Mouse (Mus musculus) adrenal gland (tissue): ENCODE measurements around the gene Irf2.

Experiments
- intact Hi-C: fragments of 180-260 bp; cut with DNase I; formaldehyde crosslinking; loops from one replicate; pipeline ENCODE4 v1.15.1; 2025

Irf2 gene

GRCm38 (mm10) chr8:46836949-46837348 is 97.4 kb downstream of the Irf2 start:
- intact Hi-C loops, result no loop called here

GRCm38 (mm10) chr8:46838052-46838451 is 98.5 kb downstream of the Irf2 start:
- intact Hi-C loops, result no loop called here

- intact Hi-C loops, result no loop called here
These were observed 100.9 kb downstream of the Irf2 start for GRCm38 (mm10) chr8:46840390-46840789.

DNA sequence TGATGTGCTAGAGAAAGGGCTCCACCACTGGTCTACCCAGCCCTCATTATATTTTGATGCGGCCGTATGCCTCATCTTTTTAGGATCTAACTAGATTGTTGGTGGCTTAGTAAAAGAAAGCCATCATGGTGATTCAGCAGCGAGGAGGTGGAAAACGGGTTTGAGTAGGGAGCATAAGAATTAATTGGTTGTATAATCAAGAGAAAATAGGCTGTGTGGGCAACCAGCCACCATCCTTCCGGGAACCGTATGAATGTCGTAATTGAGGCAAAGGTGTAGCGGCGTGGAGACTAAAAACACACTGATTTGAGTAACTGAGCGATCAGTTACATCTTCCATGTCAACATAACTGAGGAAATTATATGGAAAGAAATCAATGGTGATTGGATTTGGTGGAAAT is 101.3 kb downstream of the Irf2 start:
- intact Hi-C loops, result no loop called here

DNA sequence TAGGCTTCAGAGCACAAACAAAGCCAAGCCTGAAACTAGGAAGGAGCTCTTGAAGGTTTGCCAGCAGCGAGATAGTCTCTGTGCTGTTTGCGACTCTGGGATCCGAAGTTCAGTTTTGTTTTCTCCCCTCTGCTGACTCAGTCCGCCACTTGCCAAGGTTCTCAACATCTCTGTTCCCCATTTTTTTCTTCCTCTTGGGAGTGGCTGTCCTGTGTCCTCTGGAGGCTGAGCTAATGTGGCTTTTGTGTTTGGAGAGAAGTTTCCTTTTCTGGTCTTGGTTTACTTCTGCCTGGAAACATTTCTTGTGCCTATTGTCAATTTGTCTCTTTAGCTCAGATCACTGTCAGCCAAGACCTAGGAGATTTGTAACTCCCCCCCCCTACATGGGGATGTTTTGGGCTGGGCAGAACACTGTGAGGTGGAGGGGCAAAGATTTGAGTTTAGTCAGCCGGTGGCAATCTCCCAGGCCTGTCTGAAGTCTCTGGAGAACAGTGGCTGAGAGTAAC is 103.2 kb downstream of the Irf2 start:
- intact Hi-C loops, result no loop called here

DNA sequence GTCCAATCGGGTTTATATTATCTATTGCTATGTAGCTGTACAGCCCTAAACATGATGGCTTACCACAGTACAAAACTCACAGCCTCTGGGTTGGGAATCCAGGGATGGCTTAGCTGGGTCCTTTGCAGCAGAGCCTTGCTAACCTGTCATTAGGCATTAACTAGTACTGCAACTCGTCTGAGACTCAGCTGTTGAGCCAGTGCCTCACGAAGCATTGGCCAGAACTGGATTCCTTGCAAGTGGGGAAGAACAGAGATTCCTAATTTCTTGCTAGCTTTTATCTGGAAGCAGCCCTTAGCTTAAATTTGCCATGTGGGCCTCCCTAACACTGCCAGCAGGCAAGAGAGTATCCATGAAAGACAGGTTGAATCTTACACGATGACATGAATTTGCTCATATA is 104.3 kb downstream of the Irf2 start:
- intact Hi-C loops, result no loop called here

- intact Hi-C loops, result no loop called here
These were observed 104.9 kb downstream of the Irf2 start for GRCm38 (mm10) chr8:46844371-46844973.

GRCm38 (mm10) chr8:46844974-46845774 is 105.6 kb downstream of the Irf2 start:
- intact Hi-C loops, result no loop called here

DNA sequence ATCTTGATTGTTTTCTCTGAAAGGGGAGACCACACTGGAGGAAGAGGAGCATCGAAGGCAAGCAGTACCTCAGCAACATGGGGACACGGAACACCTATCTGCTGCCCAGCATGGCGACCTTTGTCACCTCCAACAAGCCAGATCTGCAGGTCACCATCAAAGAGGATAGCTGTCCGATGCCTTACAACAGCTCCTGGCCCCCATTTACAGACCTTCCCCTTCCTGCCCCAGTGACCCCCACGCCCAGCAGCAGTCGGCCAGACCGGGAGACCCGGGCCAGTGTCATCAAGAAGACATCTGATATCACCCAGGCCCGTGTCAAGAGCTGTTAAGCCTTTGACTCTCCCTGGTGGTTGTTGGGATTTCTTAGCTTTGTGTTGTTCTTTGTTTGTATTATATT is 106.4 kb downstream of the Irf2 start:
- intact Hi-C loops, result no loop called here

DNA sequence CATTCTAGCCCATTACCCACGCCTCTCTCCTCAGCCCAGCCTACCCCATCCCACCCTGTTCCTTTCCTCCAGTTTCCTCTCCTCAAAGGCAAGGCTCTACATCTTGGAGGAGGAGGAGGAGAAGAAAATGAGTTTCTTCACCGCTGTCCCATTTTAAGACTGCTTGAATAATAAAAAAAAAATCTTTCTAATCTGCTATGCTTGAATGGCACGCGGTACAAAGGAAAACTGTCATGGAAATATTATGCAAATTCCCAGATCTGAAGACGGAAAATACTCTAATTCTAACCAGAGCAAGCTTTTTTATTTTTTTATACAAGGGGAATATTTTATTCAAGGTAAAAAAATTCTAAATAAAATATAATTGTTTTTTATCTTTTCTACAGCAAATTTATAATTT is 107.4 kb downstream of the Irf2 start:
- intact Hi-C loops, result no loop called here

DNA sequence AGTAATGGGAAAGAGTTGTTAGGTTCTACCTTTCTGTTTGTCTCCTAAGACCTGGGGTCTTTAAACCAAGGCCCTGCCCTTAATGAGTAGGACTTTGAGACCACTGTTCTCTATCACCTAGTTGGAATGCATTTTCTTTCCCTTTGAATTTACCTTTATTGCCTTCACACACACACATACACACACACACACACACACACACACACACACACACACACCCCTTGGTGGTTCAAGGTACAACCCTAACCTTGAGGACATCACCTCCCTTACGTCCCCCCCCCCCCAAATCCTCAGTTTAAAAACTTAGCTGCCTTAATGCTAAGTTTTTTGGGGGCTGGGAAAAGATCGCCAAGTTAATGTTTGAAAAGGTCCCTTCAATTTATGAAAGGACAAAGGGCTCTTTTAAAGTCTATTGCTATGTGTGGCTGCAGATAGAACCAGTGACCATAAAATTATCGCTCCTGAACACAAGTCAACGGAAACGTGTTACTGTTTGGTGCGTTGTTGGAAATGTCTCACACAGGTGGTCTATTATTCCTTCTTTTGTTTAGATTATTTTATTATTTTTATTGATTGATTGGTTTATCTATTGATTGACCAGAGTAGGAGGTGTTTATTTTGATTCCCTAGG is 108.6 kb downstream of the Irf2 start:
- intact Hi-C loops, result no loop called here

GRCm38 (mm10) chr8:46848931-46849330 is 109.4 kb downstream of the Irf2 start:
- intact Hi-C loops, result no loop called here

- intact Hi-C loops, result no loop called here
These were observed 109.9 kb downstream of the Irf2 start for GRCm38 (mm10) chr8:46849458-46849857.

GRCm38 (mm10) chr8:46850258-46850897 is 110.8 kb downstream of the Irf2 start:
- intact Hi-C loops, result no loop called here

DNA sequence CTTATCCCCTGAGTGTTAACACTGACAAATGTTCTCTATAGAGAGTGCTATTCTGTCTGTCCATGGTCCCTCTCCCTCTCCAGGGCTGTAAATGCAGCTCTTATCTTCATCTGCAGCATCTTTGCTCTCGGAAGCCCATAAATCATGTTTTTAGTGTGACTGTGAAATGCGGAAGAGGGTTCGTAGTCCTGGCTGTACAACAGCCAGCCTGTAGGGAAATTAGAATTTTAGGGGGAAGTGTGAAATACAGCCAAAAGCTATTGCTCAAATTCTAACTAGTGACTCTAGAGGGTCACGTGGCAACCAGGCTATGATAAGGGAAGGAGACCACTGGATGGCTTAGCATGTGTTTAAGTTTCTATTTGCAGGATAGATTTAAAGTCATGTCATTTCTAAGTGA is 112.0 kb downstream of the Irf2 start:
- intact Hi-C loops, result no loop called here

DNA sequence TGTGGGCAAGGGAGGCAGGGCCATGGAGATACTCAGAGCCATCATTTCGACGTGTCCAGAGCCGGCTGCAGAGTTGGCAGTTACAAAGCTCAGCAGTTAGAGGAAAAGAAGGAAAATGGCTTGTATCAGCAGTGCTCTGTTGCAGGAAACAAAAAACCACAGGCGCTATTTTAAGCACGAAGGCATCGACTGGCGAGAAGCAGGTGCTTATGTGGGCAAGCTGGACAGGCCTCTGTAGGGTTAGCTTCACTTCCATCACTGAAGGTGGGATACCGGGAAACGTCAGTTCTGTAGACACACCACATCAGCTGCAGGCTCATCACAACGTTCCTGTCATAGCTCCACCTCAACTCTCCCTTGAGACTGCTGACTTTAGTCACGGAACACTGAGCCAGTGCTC is 112.8 kb downstream of the Irf2 start:
- intact Hi-C loops, result no loop called here

DNA sequence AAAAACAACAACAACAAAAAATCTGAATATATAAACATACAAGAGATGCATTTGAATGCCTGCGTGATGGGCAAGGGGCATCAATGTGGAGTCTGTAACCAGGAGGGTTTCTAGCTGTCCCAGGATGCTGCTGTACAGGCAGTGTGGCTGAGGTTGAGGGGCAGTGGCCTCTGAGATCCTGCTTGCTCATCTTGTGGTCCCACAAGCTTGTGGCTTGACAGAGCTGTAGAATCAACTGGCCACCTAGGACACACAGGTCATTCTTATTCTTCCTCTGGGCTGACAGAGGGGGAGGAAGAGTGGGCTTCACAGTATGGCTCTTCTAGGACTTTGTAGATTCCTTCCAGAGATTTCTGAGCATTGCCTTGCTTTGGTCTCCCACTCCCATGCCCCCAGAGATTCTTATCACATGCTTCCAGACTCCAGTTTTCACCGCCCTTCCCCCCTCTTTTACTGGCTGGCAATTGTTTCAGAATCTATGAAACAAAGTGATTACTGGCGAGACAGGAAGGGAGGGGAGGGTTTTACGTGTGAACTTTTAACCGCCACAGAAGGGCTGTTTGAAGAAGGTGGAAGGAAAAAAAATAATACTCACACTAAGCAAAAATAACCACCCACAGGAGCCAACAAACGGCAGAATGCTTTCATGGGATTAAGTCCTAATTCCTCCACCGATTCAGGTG is 119.8 kb downstream of the Irf2 start:
- intact Hi-C loops, result no loop called here

GRCm38 (mm10) chr8:46859847-46860167 is 120.3 kb downstream of the Irf2 start:
- intact Hi-C loops, result no loop called here

- intact Hi-C loops, result no loop called here
These were observed 123.0 kb downstream of the Irf2 start for GRCm38 (mm10) chr8:46862508-46862907.

- intact Hi-C loops, result no loop called here
These were observed 125.9 kb downstream of the Irf2 start for GRCm38 (mm10) chr8:46865428-46865827.

- intact Hi-C loops, result no loop called here
These were observed 127.9 kb downstream of the Irf2 start for GRCm38 (mm10) chr8:46867440-46867839.
